Mouse (Mus musculus) ES-Bruce4 (cell line): ENCODE results near the gene Tmem131l.

ENCODE experiments used
- CTCF ChIP-seq: IDR thresholded peaks from one replicate; pipeline ENCODE4 v1.8.1; 2011; ENCODE audit warnings: low read depth, low read length
- EP300 ChIP-seq: IDR thresholded peaks from 2 replicates; pipeline ENCODE4 v1.6.1; 2011; ENCODE audit warnings: low read depth, low read length; ENCODE audit not compliant: insufficient read depth
- POLR2A ChIP-seq: IDR thresholded peaks from one replicate; pipeline ENCODE4 v1.8.1; 2011; ENCODE audit warnings: low read length; ENCODE audit not compliant: insufficient read depth

GRCm38 (mm10) chr3:84059261-84059660 lies 19.3 kb upstream of the Tmem131l start:
- no peak for TF ChIP-seq POLR2A
- no peak for TF ChIP-seq CTCF
- no peak for TF ChIP-seq EP300
